Mouse (Mus musculus): ENCODE data around the gene Tram2.

- TF ChIP-seq CTCF (IDR thresholded peaks at IDR 0.05; ENCODE audit: low read depth) (no peak), EP300 (IDR thresholded peaks at IDR 0.05; ENCODE audit: low read depth) (no peak)
Measured at GRCm38 (mm10) chr1:21026534-21026933, 52.5 kb downstream of the Tram2 start.
